Mouse (Mus musculus) liver, embryonic 15.5 days (tissue): Measurements from ENCODE around the gene Rbl2. TPM values are rescaled to one million over a fixed set of nuclear protein-coding genes. Genes with fewer than 3 reads are reported as not detected.

Source experiments
- ATAC-seq: fragments of 200-750 bp; cut with Nextera tagmentation; 2 replicates; pipeline ENCODE4 v1.8.0; 2017; ENCODE audit warnings: moderate number of reproducible peaks, mild to moderate bottlenecking, moderate library complexity; ENCODE audit not compliant: insufficient read depth
- H3K27ac ChIP-seq: fragments of 300-500 bp; sonication (generic); replicated peaks from 2 replicates; pipeline ENCODE4 v1.5.1; 2015; ENCODE audit warnings: mild to moderate bottlenecking, inconsistent platforms
- H3K27me3 ChIP-seq: fragments of 300-500 bp; sonication (generic); 2 replicates; pipeline ENCODE4 v1.6.1; 2015; ENCODE audit warnings: mild to moderate bottlenecking, inconsistent platforms
- H3K36me3 ChIP-seq: fragments of 300-500 bp; sonication (generic); replicated peaks from 2 replicates; pipeline ENCODE4 v1.6.1; 2015; ENCODE audit warnings: moderate library complexity, mild to moderate bottlenecking, inconsistent platforms
- H3K4me1 ChIP-seq: fragments of 300-500 bp; sonication (generic); replicated peaks from 2 replicates; pipeline ENCODE4 v1.6.1; 2015; ENCODE audit warnings: inconsistent platforms
- H3K4me2 ChIP-seq: fragments of 300-500 bp; sonication (generic); 2 replicates; pipeline ENCODE4 v1.6.1; 2015; ENCODE audit warnings: moderate library complexity, mild to moderate bottlenecking, inconsistent platforms
- H3K4me3 ChIP-seq: fragments of 300-500 bp; sonication (generic); replicated peaks from 2 replicates; pipeline ENCODE4 v1.5.1; 2015; ENCODE audit warnings: mild to moderate bottlenecking, inconsistent platforms
- H3K9ac ChIP-seq: fragments of 300-500 bp; sonication (generic); 2 replicates; pipeline ENCODE4 v1.6.1; 2015; ENCODE audit warnings: moderate library complexity, mild to moderate bottlenecking, inconsistent platforms
- H3K9me3 ChIP-seq: fragments of 300-500 bp; sonication (generic); replicated peaks from 2 replicates; pipeline ENCODE4 v1.6.1; 2016; ENCODE audit warnings: inconsistent platforms
- WGBS: fragments of 180-500 bp; shearing (Covaris S2); methylation state at CpG from one replicate; pipeline ENCODE4 v1.1.7; 2015; ENCODE audit warnings: mixed read lengths; ENCODE audit not compliant: insufficient replicate concordance; 5-methylcytosine and 5-hydroxymethylcytosine counted together
- polyA plus RNA-seq: library from polyadenylated mRNA; unstranded; fragments of >200 nt; fragmentation: Nextera tagmentation; extraction: Ambion mirVana; gene quantifications from 2 replicates; pipeline ENCODE4 v1.2.1, GENCODE M21; 2015

The Rbl2 gene
- polyA plus RNA-seq, 1 experiment from 2014 or later: 5.4 TPM

DNA sequence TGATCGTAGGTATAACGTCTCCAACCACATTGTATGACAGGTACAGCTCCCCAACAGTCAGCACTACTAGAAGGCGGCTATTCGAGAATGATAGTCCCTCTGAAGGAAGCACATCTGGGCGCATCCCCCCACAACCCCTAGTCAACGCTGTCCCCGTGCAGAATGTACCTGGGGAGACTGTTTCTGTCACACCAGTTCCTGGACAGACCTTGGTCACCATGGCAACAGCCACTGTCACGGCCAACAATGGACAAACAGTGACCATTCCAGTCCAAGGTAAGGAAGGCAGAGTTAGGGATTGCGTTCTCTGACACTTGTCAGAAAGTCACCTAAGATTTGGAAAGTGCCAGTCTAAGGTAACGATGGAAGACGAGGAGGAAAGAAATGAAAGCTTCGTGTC, 36.4 kb downstream of the Rbl2 start:
- no peaks in the 10 kb centered on the region for H3K27me3 ChIP-seq
- H3K4me1 ChIP-seq: no peaks in the 10 kb centered on the region
- H3K27ac ChIP-seq: no peak overlapping the region
- WGBS: 76% methylated on average over 12 of the region's 12 CpGs
- no peaks in the 10 kb centered on the region for H3K9me3 ChIP-seq
- no peak for ATAC-seq
- H3K36me3 ChIP-seq: peaks cover 36% of the 10 kb centered on the region
- no peak overlapping the region for H3K4me2 ChIP-seq
- no peak overlapping the region for H3K9ac ChIP-seq
- no peak overlapping the region for H3K4me3 ChIP-seq

DNA sequence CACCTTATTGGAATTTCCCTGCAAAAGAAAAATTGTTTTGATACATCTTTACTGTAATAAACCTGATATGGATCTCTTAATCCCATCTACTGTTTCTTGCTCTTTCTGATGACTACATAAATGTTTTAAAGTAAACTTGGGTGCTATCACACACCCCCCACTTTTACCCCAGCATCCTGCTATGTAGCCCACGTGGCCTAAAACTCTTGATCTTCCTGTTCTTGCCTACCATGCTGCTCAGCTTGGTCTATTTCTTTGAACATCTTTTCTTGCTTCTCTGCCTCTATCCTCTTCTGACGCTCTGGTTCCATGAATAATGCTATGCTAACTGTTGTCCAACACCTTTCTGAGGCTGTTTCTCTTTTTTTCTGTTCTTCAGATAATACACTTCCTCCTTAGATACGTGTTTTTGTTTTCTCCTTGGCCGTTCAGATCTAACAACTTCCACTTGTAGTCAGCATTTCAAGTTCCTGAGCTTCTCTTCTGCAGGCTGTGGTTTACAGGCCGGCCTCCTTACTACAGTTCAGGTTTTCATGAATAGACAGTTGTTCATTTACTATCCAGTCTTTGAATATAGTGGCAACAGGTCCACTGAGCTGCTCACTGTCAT, 42.1 kb downstream of the Rbl2 start:
- no peaks in the 10 kb centered on the region for H3K9me3 ChIP-seq
- H3K4me1 ChIP-seq: no peaks in the 10 kb centered on the region
- no peak overlapping the region for H3K4me2 ChIP-seq
- no peak overlapping the region for H3K4me3 ChIP-seq
- H3K27me3 ChIP-seq: no peaks in the 10 kb centered on the region
- ATAC-seq: no peak
- H3K27ac ChIP-seq: no peak overlapping the region
- peaks cover 45% of the 10 kb centered on the region for H3K36me3 ChIP-seq
- no peak overlapping the region for H3K9ac ChIP-seq
- WGBS: 50% methylated on average over 5 of the region's 5 CpGs

DNA sequence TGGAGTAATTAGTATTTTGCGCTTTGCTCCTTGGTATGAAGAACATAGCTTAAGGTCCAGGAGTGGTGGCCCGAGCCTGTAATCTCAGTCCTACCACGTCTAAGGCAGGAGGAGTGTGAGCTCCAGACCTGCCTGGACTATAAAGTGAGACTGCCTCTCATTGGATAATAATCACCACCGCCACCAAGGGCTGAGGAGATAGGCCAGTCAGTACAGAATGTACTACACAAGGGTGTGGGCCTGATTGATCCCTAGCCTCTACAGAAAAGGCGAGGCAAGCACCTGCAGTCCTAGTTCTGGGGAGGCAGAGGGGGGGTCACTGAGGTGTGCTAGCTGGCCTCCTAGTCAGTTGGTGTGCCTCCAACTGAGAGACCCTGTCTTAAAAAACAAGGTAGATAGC, 44.6 kb downstream of the Rbl2 start:
- H3K4me3 ChIP-seq: no peak overlapping the region
- H3K9ac ChIP-seq: no peak overlapping the region
- 76% methylated on average over 5 of the region's 5 CpGs for WGBS
- H3K4me2 ChIP-seq: no peak overlapping the region
- H3K36me3 ChIP-seq: peaks cover 53% of the 10 kb centered on the region
- H3K9me3 ChIP-seq: no peaks in the 10 kb centered on the region
- ATAC-seq: no peak
- H3K4me1 ChIP-seq: no peaks in the 10 kb centered on the region
- no peaks in the 10 kb centered on the region for H3K27me3 ChIP-seq
- no peak overlapping the region for H3K27ac ChIP-seq

GRCm38 (mm10) chr8:91114910-91115309, 45.1 kb downstream of the Rbl2 start:
- 81% methylated on average over 11 of the region's 11 CpGs for WGBS
- no peaks in the 10 kb centered on the region for H3K4me1 ChIP-seq
- no peak for ATAC-seq
- H3K9ac ChIP-seq: no peak overlapping the region
- no peaks in the 10 kb centered on the region for H3K9me3 ChIP-seq
- no peak overlapping the region for H3K4me2 ChIP-seq
- no peak overlapping the region for H3K4me3 ChIP-seq
- no peaks in the 10 kb centered on the region for H3K27me3 ChIP-seq
- H3K36me3 ChIP-seq: peaks cover 56% of the 10 kb centered on the region
- H3K27ac ChIP-seq: no peak overlapping the region

DNA sequence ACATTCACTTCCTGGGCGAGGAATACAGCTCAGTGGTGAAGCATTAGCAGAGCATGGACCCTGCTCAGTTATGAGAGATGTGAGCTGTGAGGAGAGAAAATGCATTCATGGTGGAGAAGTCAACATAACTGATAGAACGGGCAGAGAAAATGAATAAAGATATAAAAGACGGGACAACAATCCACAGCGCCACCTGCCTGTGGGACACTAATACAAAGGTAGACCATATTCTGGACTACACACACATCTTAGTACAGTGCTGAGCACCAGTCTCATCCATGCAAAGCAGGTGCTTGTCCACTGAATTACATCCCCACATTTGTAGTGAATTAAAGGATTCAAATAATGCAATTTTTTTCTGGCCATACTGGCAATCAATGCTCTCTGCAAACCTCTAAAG, 47.7 kb downstream of the Rbl2 start:
- no peaks in the 10 kb centered on the region for H3K4me1 ChIP-seq
- no peak for ATAC-seq
- H3K9ac ChIP-seq: no peak overlapping the region
- H3K36me3 ChIP-seq: peaks cover 70% of the 10 kb centered on the region
- H3K4me3 ChIP-seq: no peak overlapping the region
- H3K27me3 ChIP-seq: no peaks in the 10 kb centered on the region
- H3K27ac ChIP-seq: no peak overlapping the region
- WGBS: 80% methylated on average over 4 of the region's 4 CpGs
- no peaks in the 10 kb centered on the region for H3K9me3 ChIP-seq
- no peak overlapping the region for H3K4me2 ChIP-seq

DNA sequence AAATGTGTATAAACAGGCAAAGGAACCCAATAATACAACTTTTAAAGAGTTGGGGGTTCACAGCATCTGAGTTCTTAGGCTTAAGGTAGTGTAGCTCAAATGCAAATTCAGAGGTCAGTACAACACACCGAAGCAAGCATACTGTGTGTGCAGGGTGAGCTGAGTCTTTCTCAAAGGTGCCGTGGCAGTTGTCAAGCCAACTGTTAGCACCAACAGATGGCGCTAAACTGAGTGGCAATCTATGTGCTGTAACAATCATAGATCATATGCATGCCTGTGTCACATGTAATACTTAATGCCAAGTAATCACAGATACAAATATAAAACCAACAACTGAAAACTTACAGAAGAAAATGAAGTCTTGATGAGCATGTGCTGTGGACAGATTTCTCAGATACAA, 48.3 kb downstream of the Rbl2 start:
- WGBS: 64% methylated on average over 3 of the region's 3 CpGs
- no peak for ATAC-seq
- no peak overlapping the region for H3K9ac ChIP-seq
- H3K9me3 ChIP-seq: no peaks in the 10 kb centered on the region
- no peaks in the 10 kb centered on the region for H3K27me3 ChIP-seq
- peaks cover 72% of the 10 kb centered on the region for H3K36me3 ChIP-seq
- H3K4me2 ChIP-seq: no peak overlapping the region
- no peak overlapping the region for H3K4me3 ChIP-seq
- H3K27ac ChIP-seq: no peak overlapping the region
- H3K4me1 ChIP-seq: no peaks in the 10 kb centered on the region

- no peak overlapping the region for H3K4me3 ChIP-seq
- H3K27me3 ChIP-seq: no peaks in the 10 kb centered on the region
- 82% methylated on average over 5 of the region's 5 CpGs for WGBS
- H3K4me2 ChIP-seq: no peak overlapping the region
- no peak overlapping the region for H3K9ac ChIP-seq
- H3K9me3 ChIP-seq: no peaks in the 10 kb centered on the region
- H3K27ac ChIP-seq: no peak overlapping the region
- H3K4me1 ChIP-seq: no peaks in the 10 kb centered on the region
- peaks cover 66% of the 10 kb centered on the region for H3K36me3 ChIP-seq
- no peak for ATAC-seq
Observed at GRCm38 (mm10) chr8:91124315-91124714, 54.5 kb downstream of the Rbl2 start.

GRCm38 (mm10) chr8:91126786-91127185, 56.9 kb downstream of the Rbl2 start:
- Histone ChIP-seq H3K9me3 (no peaks in the 10 kb centered on the region), H3K27ac (no peak overlapping the region), H3K4me1 (no peaks in the 10 kb centered on the region), H3K4me3 (no peak overlapping the region), H3K4me2 (no peak overlapping the region), H3K27me3 (no peaks in the 10 kb centered on the region), H3K9ac (no peak overlapping the region), H3K36me3 (peaks cover 47% of the 10 kb centered on the region)
- no peak for ATAC-seq
- WGBS: 80% methylated on average over 8 of the region's 8 CpGs

DNA sequence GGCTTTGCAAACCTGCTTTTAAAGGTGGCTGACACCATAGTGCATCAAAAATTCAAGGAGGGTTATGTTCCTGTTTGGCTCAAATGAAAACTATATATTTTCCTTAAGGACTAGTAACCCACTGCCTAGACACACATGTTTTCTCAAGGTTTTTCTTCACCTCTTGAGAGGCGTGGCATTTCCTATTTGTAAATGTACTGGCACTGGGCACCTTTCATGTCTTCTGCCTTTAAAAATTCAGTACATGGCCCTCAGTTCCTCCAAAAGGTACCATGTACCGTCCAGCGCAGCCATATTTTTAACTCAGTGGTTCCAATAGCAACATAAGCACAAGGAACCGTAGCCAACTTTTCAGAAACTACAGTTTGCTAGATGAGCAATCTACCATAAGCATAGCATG, 62.9 kb downstream of the Rbl2 start:
- peak overlapping the region; percentile 78 for H3K4me3 ChIP-seq
- 0 out of 2 replicates have a peak, but pooled peaks cover 14% of the 10 kb centered on the region for H3K36me3 ChIP-seq

DNA sequence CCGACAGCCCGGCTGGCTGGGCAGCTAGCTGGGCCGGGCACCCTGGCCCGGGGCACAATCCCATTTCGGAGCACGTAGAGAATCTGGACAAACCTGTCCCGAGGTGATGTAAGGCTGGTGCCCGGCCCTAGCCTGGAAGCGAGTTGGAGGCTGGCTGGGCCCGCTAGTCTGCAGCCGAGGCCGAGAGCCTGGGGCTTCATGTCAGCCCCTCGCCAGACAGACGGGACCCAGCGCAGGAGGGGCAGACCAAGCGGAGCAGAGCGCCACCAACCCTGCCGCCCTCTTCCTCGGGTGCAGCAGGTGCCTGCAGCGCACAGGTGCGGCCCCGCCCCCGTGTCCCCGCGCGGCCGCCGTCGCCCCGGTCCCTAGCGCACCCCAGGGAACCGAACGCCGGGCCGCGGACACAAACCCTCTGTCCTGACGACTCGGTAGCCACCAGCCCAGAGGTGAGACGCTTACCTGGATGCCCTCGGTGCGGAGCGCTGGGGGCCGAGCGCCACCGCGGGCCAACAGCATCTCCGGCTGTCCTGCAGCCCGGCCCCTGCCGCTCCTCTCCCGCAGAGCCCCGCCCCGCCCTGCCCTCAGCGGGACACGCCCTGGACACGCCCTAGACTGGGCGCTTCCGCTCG, 63.7 kb downstream of the Rbl2 start:
- WGBS: under 1% methylated on average over 58 of the region's 58 CpGs
- peaks cover 20% of the 10 kb centered on the region for H3K4me1 ChIP-seq
- H3K36me3 ChIP-seq: 0 out of 2 replicates have a peak, but pooled peaks cover 7% of the 10 kb centered on the region
- H3K4me2 ChIP-seq: peak overlapping the region; percentile 97
- H3K27me3 ChIP-seq: no peaks in the 10 kb centered on the region
- peak overlapping the region; percentile 64 for H3K9ac ChIP-seq
- peak; percentile 59 for ATAC-seq
- peak overlapping the region; percentile 78 for H3K4me3 ChIP-seq
- H3K9me3 ChIP-seq: no peaks in the 10 kb centered on the region
- no peak overlapping the region for H3K27ac ChIP-seq

More for the DNA sequence above, 62.9 kb downstream of the Rbl2 start:
- ATAC-seq: no peak
- H3K4me1 ChIP-seq: peaks cover 20% of the 10 kb centered on the region
- no peak overlapping the region for H3K27ac ChIP-seq
- peak overlapping the region; percentile 97 for H3K4me2 ChIP-seq
- H3K9ac ChIP-seq: no peak overlapping the region
- no peaks in the 10 kb centered on the region for H3K9me3 ChIP-seq
- WGBS: 66% methylated on average over 4 of the region's 4 CpGs
- H3K27me3 ChIP-seq: no peaks in the 10 kb centered on the region

DNA sequence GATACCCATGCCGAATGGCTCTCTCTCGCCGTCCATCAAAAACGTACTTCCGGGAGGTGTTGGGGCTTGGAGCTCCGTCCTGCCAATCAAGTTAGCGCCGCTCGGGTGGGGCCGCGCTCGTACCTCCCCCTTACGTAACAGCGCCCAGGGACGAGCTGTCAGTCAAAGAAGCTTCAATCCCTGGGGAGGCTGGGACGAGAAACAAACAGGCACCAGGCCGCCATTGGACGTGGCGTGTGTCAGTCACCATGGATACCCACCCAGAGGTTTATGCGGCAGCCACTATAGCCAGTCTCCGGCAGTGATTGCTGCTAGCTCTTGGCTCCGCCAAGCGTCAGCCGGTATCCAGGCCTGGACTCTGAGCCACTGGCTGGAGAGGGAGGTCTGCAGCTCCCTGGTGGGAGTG, 64.2 kb downstream of the Rbl2 start:
- peak overlapping the region; percentile 97 for H3K4me2 ChIP-seq
- H3K4me1 ChIP-seq: peaks cover 20% of the 10 kb centered on the region
- no peak overlapping the region; the same call in 1 of the 2 replicates for H3K9ac ChIP-seq
- ATAC-seq: peak; percentile 99
- under 1% methylated on average over 24 of the region's 24 CpGs for WGBS
- H3K9me3 ChIP-seq: no peaks in the 10 kb centered on the region
- H3K36me3 ChIP-seq: 0 out of 2 replicates have a peak, but pooled peaks cover 5% of the 10 kb centered on the region
- no peaks in the 10 kb centered on the region for H3K27me3 ChIP-seq
- peak overlapping the region; percentile 78 for H3K4me3 ChIP-seq
- 0 out of 2 replicates have a peak overlapping the region, but pooled peaks have one; percentile 15 for H3K27ac ChIP-seq
